Mouse (Mus musculus): ENCODE results near the gene Serpina6.

- TF ChIP-seq CTCF (IDR thresholded peaks at IDR 0.05; ENCODE audit: low read depth) (no peak), EP300 (IDR thresholded peaks at IDR 0.05; ENCODE audit: low read depth) (no peak)
Measured at GRCm38 (mm10) chr12:103635846-103636245, 21.2 kb downstream of the Serpina6 start.

Measured in liver, embryonic 14.5 days (tissue).